Mouse (Mus musculus) spleen, adult 18-20 months (tissue): ENCODE results near the gene Dynlt1a.
"Not testable (repeated sequence)": the region's sequence is repeated elsewhere in the genome, so short reads cannot be mapped to it uniquely, and the experiment has no call there.

Experiments used
- DNase-seq, 2 experiments: peaks; one replicate each; pipeline ENCODE4 v3.0.0; 2022; ENCODE audit warnings: mixed read lengths in 2 of 2

Gene Dynlt1a

GRCm38 (mm10) chr17:6286169-6286568 is 31.1 kb downstream of the Dynlt1a start:
- not testable (repeated sequence) for DNase-seq

GRCm38 (mm10) chr17:6283137-6283536 is 34.2 kb downstream of the Dynlt1a start:
- DNase-seq, result not testable (repeated sequence)

- DNase-seq, result not testable (repeated sequence)
Measured at GRCm38 (mm10) chr17:6280513-6280912, 36.8 kb downstream of the Dynlt1a start.

- DNase-seq, result not testable (repeated sequence)
Measured at GRCm38 (mm10) chr17:6279772-6280171, 37.5 kb downstream of the Dynlt1a start.

- DNase-seq, result not testable (repeated sequence)
Measured at GRCm38 (mm10) chr17:6279205-6279604, 38.1 kb downstream of the Dynlt1a start.

GRCm38 (mm10) chr17:6274693-6275092 is 42.6 kb downstream of the Dynlt1a start:
- not testable (repeated sequence) for DNase-seq

GRCm38 (mm10) chr17:6271970-6272369 is 45.3 kb downstream of the Dynlt1a start:
- not testable (repeated sequence) for DNase-seq

GRCm38 (mm10) chr17:6270840-6271239 is 46.5 kb downstream of the Dynlt1a start:
- not testable (repeated sequence) for DNase-seq

GRCm38 (mm10) chr17:6269876-6270831 is 47.1 kb downstream of the Dynlt1a start:
- DNase-seq, result peak in 1 of 2 experiments; percentile 16

- not testable (repeated sequence) for DNase-seq
Measured at GRCm38 (mm10) chr17:6257070-6257456, 60.2 kb downstream of the Dynlt1a start.

GRCm38 (mm10) chr17:6256400-6257069 is 60.8 kb downstream of the Dynlt1a start, which contains the start of gene Tmem181a:
Gene Tmem181a, plus strand, starts transcription at chr17:6256860.
- DNase-seq, result not testable (repeated sequence)
